Mouse (Mus musculus) liver, postnatal 0 days (tissue): Measurements from ENCODE around the gene Rhox3h.
"Not testable (repeated sequence)": the region's sequence is repeated elsewhere in the genome, so short reads cannot be mapped to it uniquely, and the experiment has no call there.

ENCODE experiments used
- CTCF ChIP-seq: sonication (generic); IDR thresholded peaks from 2 replicates; pipeline ENCODE4 v1.5.1; 2016; ENCODE audit warnings: antibody characterized with exemption, low read depth
- EP300 ChIP-seq: IDR thresholded peaks from 2 replicates; pipeline ENCODE4 v1.6.1; 2016; ENCODE audit warnings: antibody characterized with exemption, low read depth, mild to moderate bottlenecking

DNA sequence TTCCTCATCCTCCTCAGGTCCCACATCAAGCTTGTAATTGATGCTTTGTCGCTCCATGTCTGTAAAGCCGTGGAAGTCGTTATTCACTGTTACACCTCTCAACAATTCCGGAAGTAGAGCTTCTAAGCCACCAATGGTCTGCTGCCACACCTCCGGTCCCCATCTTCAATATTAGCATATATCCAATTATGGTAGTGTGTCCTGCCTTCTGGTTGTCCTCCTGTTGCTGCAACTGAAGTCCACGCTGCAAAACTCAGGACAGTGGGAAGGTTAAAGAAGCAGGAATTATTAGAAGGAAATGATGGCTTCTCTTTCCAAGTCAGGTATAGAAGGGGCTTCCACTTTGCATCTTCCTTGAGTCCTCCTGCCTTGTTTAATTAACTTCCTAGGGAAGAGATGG, 25.2 kb downstream of the Rhox3h start, which contains the start of gene Rhox2g:
- not testable (repeated sequence) for TF ChIP-seq CTCF, EP300
